Mouse (Mus musculus): ENCODE measurements around the gene Utp15. TPM values are rescaled to one million over a fixed set of nuclear protein-coding genes. Genes with fewer than 3 reads are reported as not detected.

Gene Utp15
- polyA plus RNA-seq, 1 experiment from 2014 or later = 51.4 TPM

Other genes starting within 250 kb of the Utp15 start
- gene Arhgef28, start 56.6 kb downstream of the Utp15 start, polyA plus RNA-seq (2016; fragmentation: Nextera tagmentation; extraction: Ambion mirVana) = 5.5 and 11.0 TPM in 2 replicates
- gene Ankra2, start within 50 bp of the Utp15 start, polyA plus RNA-seq (2016; fragmentation: Nextera tagmentation; extraction: Ambion mirVana) = 10.4 and 12.1 TPM in 2 replicates
- gene Gm21976, start 16.8 kb upstream of the Utp15 start, polyA plus RNA-seq (2016; fragmentation: Nextera tagmentation; extraction: Ambion mirVana) = not detected in 2 replicates
- gene Btf3, start 54.0 kb upstream of the Utp15 start, polyA plus RNA-seq (2016; fragmentation: Nextera tagmentation; extraction: Ambion mirVana) = 695 and 810 TPM in 2 replicates
- 0.11 and 0.21 TPM in 2 replicates for gene Foxd1, start 91.2 kb upstream of the Utp15 start, polyA plus RNA-seq (2016; fragmentation: Nextera tagmentation; extraction: Ambion mirVana)
- gene Gm10320, start 229.0 kb upstream of the Utp15 start, polyA plus RNA-seq (2016; fragmentation: Nextera tagmentation; extraction: Ambion mirVana) = 0.70 and 1.5 TPM in 2 replicates

All from limb, embryonic 10.5 days (tissue).